Mouse (Mus musculus) cortical plate, adult 2 months (tissue): ENCODE data around the gene Tmem167b.

Experiments used
- CTCF ChIP-seq: fragments of 200-500 bp; IDR thresholded peaks from 2 replicates; pipeline ENCODE4 v1.5.1; 2011; ENCODE audit warnings: mild to moderate bottlenecking, control low read depth, low read length; ENCODE audit not compliant: insufficient read depth; ENCODE audit errors: extremely low read depth
- POLR2A ChIP-seq: fragments of 200-500 bp; IDR thresholded peaks from 2 replicates; pipeline ENCODE4 v1.6.1; 2011; ENCODE audit warnings: mild to moderate bottlenecking, low read length, control low read depth; ENCODE audit not compliant: insufficient read depth; ENCODE audit errors: extremely low read depth

DNA sequence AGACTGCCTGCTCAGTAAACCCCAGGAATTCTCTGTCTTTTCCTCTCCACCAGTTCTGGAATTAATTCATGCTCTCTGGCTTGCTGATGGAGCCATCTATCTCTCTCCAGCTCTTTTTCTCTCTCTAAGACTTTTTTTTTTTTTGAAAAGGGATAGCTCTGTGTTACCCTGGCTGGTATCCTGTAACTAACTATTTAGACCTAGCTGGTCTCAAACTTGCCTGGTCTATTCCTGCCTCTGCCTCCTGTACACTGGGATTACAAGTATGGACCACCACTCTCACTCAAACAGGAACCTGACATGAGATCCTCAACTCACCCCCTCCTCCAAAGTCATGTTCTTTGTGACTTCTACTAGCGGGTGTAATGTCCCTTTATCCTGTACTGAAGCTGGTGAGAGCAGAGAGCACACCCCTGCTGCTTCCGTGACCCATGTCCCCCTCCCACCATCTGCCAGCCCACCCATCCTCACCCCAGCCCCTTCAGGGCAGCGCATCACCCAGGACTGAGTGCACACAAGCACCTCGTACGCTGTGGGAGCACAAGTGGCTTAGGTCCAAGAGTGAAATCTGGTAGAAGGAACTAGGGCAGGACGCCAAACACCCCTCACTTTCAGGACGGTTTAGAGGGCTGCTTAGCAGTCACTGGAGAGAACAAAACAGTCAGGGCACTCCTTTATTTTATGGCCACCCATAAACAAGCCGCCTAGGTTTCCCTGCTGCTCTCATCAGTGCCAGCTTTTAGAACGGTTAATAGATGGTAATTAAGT, 51.4 kb downstream of the Tmem167b start:
- TF ChIP-seq CTCF (no peak), POLR2A (no peak)
